Mouse (Mus musculus) myocyte (in vitro differentiated cells): ENCODE results near the gene Cct3.

ENCODE experiments used
- CEBPB ChIP-seq: IDR thresholded peaks from 2 replicates; pipeline ENCODE4 v1.6.1; 2011; ENCODE audit warnings: mild to moderate bottlenecking, moderate library complexity; ENCODE audit not compliant: poor library complexity, insufficient read depth, severe bottlenecking
- MAX ChIP-seq: IDR thresholded peaks from one replicate; pipeline ENCODE4 v1.6.1; 2011; ENCODE audit warnings: low read depth, mild to moderate bottlenecking, control low read depth
- MYOD1 ChIP-seq, 3 experiments: IDR thresholded peaks; one replicate each; pipeline ENCODE4 v1.6.1; 2011; ENCODE audit warnings: control low read depth in 2 of 3, low read depth in 2 of 3, mild to moderate bottlenecking in 2 of 3, moderate library complexity in 1 of 3; ENCODE audit not compliant: insufficient read length in 2 of 3, control insufficient read depth in 1 of 3
- MYOG ChIP-seq, 3 experiments: IDR thresholded peaks; one replicate each; pipeline ENCODE4 v1.6.1; 2011; ENCODE audit warnings: control low read depth in 2 of 3, low read depth in 2 of 3, mild to moderate bottlenecking in 2 of 3; ENCODE audit not compliant: insufficient read length in 2 of 3, control insufficient read depth in 1 of 3, insufficient read depth in 1 of 3
- POLR2A ChIP-seq: IDR thresholded peaks from one replicate; pipeline ENCODE4 v1.6.1; 2011; ENCODE audit warnings: low read depth, mild to moderate bottlenecking, control low read depth, moderate library complexity; ENCODE audit not compliant: insufficient read length
- POLR2AphosphoS2 ChIP-seq: IDR thresholded peaks from one replicate; pipeline ENCODE4 v1.6.1; 2011; ENCODE audit warnings: low read depth, control low read depth; ENCODE audit not compliant: insufficient read length
- REST ChIP-seq: IDR thresholded peaks from one replicate; pipeline ENCODE4 v1.6.1; 2011; ENCODE audit warnings: mild to moderate bottlenecking, control low read depth, moderate library complexity; ENCODE audit not compliant: insufficient read depth, insufficient read length
- SRF ChIP-seq: IDR thresholded peaks from one replicate; pipeline ENCODE4 v1.6.1; 2011; ENCODE audit warnings: low read depth; ENCODE audit not compliant: control insufficient read depth, insufficient read length
- TCF12 ChIP-seq: IDR thresholded peaks from one replicate; pipeline ENCODE4 v1.6.1; 2011; ENCODE audit warnings: mild to moderate bottlenecking, control low read depth; ENCODE audit not compliant: poor library complexity, insufficient read depth, severe bottlenecking
- TCF3 ChIP-seq: IDR thresholded peaks from one replicate; pipeline ENCODE4 v1.6.1; 2011; ENCODE audit warnings: low read depth, control low read depth; ENCODE audit not compliant: insufficient read length
- USF1 ChIP-seq: IDR thresholded peaks from one replicate; pipeline ENCODE4 v1.6.1; 2011; ENCODE audit warnings: low read depth, mild to moderate bottlenecking, control low read depth, moderate library complexity

DNA sequence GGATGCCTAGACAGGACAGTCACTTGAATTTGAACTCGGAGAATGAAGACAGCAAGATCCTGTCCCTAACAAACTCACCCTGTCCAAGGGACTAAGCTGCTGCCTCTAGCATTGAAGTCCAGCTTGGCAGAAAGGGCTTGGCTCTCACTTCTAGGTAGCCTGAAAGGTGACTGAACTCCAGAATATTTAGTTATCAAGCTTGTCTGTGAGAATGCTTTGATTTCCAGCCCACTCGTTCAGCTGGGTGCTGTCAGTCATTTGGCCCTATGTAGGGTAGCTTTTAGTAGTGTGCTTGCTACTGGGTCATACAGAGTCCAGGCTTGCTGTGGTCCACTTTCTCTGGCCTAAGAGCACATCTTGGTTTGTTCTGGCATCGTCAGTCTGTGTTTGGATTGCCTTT is 42.1 kb downstream of the Cct3 start:
- no peak for TF ChIP-seq REST
- no peak for TF ChIP-seq TCF3
- no peak for TF ChIP-seq MAX
- no peak for TF ChIP-seq POLR2A
- TF ChIP-seq USF1: no peak
- no peak for TF ChIP-seq POLR2AphosphoS2
- no peak for TF ChIP-seq CEBPB
- peak in 1 of 3 experiments; percentile 24 for TF ChIP-seq MYOD1 (IDR thresholded peaks at IDR 0.05; ENCODE audit: control insufficient read depth in 1 of 3, insufficient read length in 2 of 3, low read depth in 2 of 3)
- TF ChIP-seq TCF12: no peak
- TF ChIP-seq SRF: no peak
- TF ChIP-seq MYOG (IDR thresholded peaks at IDR 0.05; ENCODE audit: control insufficient read depth in 1 of 3, insufficient read depth in 1 of 3, insufficient read length in 2 of 3, low read depth in 2 of 3): no peak
